Mouse (Mus musculus) embryonic facial prominence, embryonic 10.5 days (tissue): Measurements from ENCODE around the gene Zbed3. TPM values are rescaled to one million over a fixed set of nuclear protein-coding genes. Genes with fewer than 3 reads are reported as not detected.

ENCODE experiments used
- polyA plus RNA-seq: library from polyadenylated mRNA; unstranded; fragments of >200 nt; fragmentation: Nextera tagmentation; extraction: Ambion mirVana; gene quantifications from 2 replicates; pipeline ENCODE4 v1.2.1, GENCODE M21; 2016

Gene Zbed3
- polyA plus RNA-seq, 1 experiment from 2014 or later = 68.3 TPM

Other genes with a start within 250 kb of the Zbed3 start
- 1.1 and 1.9 TPM in 2 replicates for gene Pde8b, start 73.3 kb upstream of the Zbed3 start, polyA plus RNA-seq
- 38.0 and 38.1 TPM in 2 replicates for gene Aggf1, start 51.7 kb downstream of the Zbed3 start, polyA plus RNA-seq
- gene Crhbp, start 121.3 kb downstream of the Zbed3 start, polyA plus RNA-seq = 0.80 and 1.4 TPM in 2 replicates
- 0.60 TPM in 1 of 2 replicates, not detected in the other for gene S100z, start 155.1 kb downstream of the Zbed3 start, polyA plus RNA-seq
- 0.15 and 0.19 TPM in 2 replicates for gene F2rl1, start 201.6 kb downstream of the Zbed3 start, polyA plus RNA-seq